Mouse (Mus musculus) liver, embryonic 15.5 days (tissue): ENCODE measurements around the gene Gm6710. TPM values are rescaled to one million over a fixed set of nuclear protein-coding genes. Genes with fewer than 3 reads are reported as not detected.
"Not testable (repeated sequence)": the region's sequence is repeated elsewhere in the genome, so short reads cannot be mapped to it uniquely, and the experiment has no call there.

ENCODE experiments used
- ATAC-seq: fragments of 200-750 bp; cut with Nextera tagmentation; 2 replicates; pipeline ENCODE4 v1.8.0; 2017; ENCODE audit warnings: moderate number of reproducible peaks, mild to moderate bottlenecking, moderate library complexity; ENCODE audit not compliant: insufficient read depth
- H3K27ac ChIP-seq: fragments of 300-500 bp; sonication (generic); replicated peaks from 2 replicates; pipeline ENCODE4 v1.5.1; 2015; ENCODE audit warnings: mild to moderate bottlenecking, inconsistent platforms
- H3K27me3 ChIP-seq: fragments of 300-500 bp; sonication (generic); 2 replicates; pipeline ENCODE4 v1.6.1; 2015; ENCODE audit warnings: mild to moderate bottlenecking, inconsistent platforms
- H3K36me3 ChIP-seq: fragments of 300-500 bp; sonication (generic); replicated peaks from 2 replicates; pipeline ENCODE4 v1.6.1; 2015; ENCODE audit warnings: moderate library complexity, mild to moderate bottlenecking, inconsistent platforms
- H3K4me1 ChIP-seq: fragments of 300-500 bp; sonication (generic); replicated peaks from 2 replicates; pipeline ENCODE4 v1.6.1; 2015; ENCODE audit warnings: inconsistent platforms
- H3K4me2 ChIP-seq: fragments of 300-500 bp; sonication (generic); 2 replicates; pipeline ENCODE4 v1.6.1; 2015; ENCODE audit warnings: moderate library complexity, mild to moderate bottlenecking, inconsistent platforms
- H3K4me3 ChIP-seq: fragments of 300-500 bp; sonication (generic); replicated peaks from 2 replicates; pipeline ENCODE4 v1.5.1; 2015; ENCODE audit warnings: mild to moderate bottlenecking, inconsistent platforms
- H3K9ac ChIP-seq: fragments of 300-500 bp; sonication (generic); 2 replicates; pipeline ENCODE4 v1.6.1; 2015; ENCODE audit warnings: moderate library complexity, mild to moderate bottlenecking, inconsistent platforms
- H3K9me3 ChIP-seq: fragments of 300-500 bp; sonication (generic); replicated peaks from 2 replicates; pipeline ENCODE4 v1.6.1; 2016; ENCODE audit warnings: inconsistent platforms
- WGBS: fragments of 180-500 bp; shearing (Covaris S2); methylation state at CpG from one replicate; pipeline ENCODE4 v1.1.7; 2015; ENCODE audit warnings: mixed read lengths; ENCODE audit not compliant: insufficient replicate concordance; 5-methylcytosine and 5-hydroxymethylcytosine counted together
- polyA plus RNA-seq: library from polyadenylated mRNA; unstranded; fragments of >200 nt; fragmentation: Nextera tagmentation; extraction: Ambion mirVana; gene quantifications from 2 replicates; pipeline ENCODE4 v1.2.1, GENCODE M21; 2015

Gm6710 gene
- 3.3 and 4.0 TPM in 2 replicates for polyA plus RNA-seq

GRCm38 (mm10) chr2:175869024-175869423 is at the start of gene Gm6710:
Gene Gm6710 (plus strand): TSS chr2:175869219.
- H3K9me3 ChIP-seq, H3K27me3 ChIP-seq: not testable (repeated sequence)

More at GRCm38 (mm10) chr2:175869024-175869423, at the start of gene Gm6710:
- no CpG with 5 or more reads among the region's 7 CpGs for WGBS
- H3K4me3 ChIP-seq, H3K36me3 ChIP-seq, H3K4me2 ChIP-seq, H3K9ac ChIP-seq, H3K4me1 ChIP-seq, ATAC-seq, H3K27ac ChIP-seq: not testable (repeated sequence)

Other genes starting within 250 kb of the Gm6710 start
- not detected in 2 replicates for gene Gm11007, start 225.2 kb upstream of the Gm6710 start, polyA plus RNA-seq
- gene Zfp969, start 165.6 kb upstream of the Gm6710 start, polyA plus RNA-seq, result 5.7 and 7.6 TPM in 2 replicates
- not detected in 2 replicates for gene Gm2007, start 127.7 kb upstream of the Gm6710 start, polyA plus RNA-seq
- gene Gm14288, start 68.1 kb upstream of the Gm6710 start, polyA plus RNA-seq, result 1.8 TPM in 1 of 2 replicates, not detected in the other
- 0.59 and 0.60 TPM in 2 replicates for gene Zfp966, start 61.9 kb downstream of the Gm6710 start, polyA plus RNA-seq
- 2.8 and 5.0 TPM in 2 replicates for gene Gm2026, start 96.1 kb downstream of the Gm6710 start, polyA plus RNA-seq